Mouse (Mus musculus): ENCODE data around the gene Wipi2. TPM values are rescaled to one million over a fixed set of nuclear protein-coding genes. Genes with fewer than 3 reads are reported as not detected.

Wipi2 gene
- polyA plus RNA-seq, 1 experiment from 2014 or later = 33.6 TPM

DNA sequence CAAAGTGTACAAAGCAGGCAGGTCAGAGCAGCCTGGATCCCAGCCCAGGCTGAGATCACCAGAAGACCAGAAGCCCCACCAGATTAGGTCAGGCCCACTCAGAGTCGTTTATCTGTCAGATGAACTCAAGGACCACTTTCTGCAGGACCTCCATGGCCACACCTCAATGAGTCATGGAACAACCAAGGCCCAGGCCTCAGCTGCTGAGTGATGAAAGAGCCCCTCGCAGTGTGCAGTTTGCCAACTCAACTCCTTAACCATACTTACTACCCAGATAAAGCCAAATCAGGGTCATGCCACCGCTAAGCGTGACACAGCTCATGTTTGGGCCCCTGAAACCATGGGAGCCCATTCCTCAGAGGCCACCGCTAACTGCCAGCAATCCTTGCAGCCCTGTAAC, 80.2 kb downstream of the Wipi2 start:
- no peaks in the 10 kb centered on the region for H3K9me3 ChIP-seq (ENCODE audit: control insufficient read depth, low read length)
- no peak for ATAC-seq
- H3K27me3 ChIP-seq (replicated peaks; ENCODE audit: control insufficient read depth, insufficient read depth, low read length) = peaks cover under 1% of the 10 kb centered on the region; the same call in 1 of the 2 replicates
- no peak overlapping the region for H3K9ac ChIP-seq (ENCODE audit: low read depth, low read length)
- WGBS = 87% methylated on average over 5 of the region's 5 CpGs
- H3K27ac ChIP-seq (ENCODE audit: low read length) = no peak overlapping the region
- no peak overlapping the region for H3K4me3 ChIP-seq (ENCODE audit: low read length)
- peaks cover 2% of the 10 kb centered on the region; the same call in 1 of the 2 replicates for H3K4me1 ChIP-seq (ENCODE audit: control insufficient read depth, insufficient read depth, low read length)
- no peaks in the 10 kb centered on the region for H3K36me3 ChIP-seq (ENCODE audit: control insufficient read depth, insufficient read depth, low read length)
- H3K4me2 ChIP-seq (ENCODE audit: low read depth, low read length) = no peak overlapping the region

DNA sequence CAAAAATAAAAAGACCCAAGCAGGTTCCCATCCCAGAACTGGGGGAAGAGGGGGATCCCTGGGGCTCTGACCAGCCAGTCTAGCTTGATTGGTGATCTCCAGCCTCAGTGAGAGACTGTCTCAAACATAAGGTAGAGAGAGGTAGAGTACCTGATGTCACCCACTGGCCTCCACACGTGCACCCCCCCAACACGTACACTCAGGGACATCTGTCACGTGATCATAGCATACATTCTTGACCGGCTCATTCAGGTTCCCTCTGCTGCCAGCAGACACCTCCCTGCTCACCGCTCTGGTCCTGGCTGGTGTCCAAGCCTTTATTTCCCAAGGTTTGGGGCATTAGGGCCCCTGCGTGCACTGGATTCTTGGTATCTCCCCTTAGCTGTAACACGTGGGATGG, 81.9 kb downstream of the Wipi2 start:
- WGBS = 71% methylated on average over 7 of the region's 7 CpGs
- Histone ChIP-seq H3K9ac (ENCODE audit: low read depth, low read length) (no peak overlapping the region), H3K4me2 (ENCODE audit: low read depth, low read length) (no peak overlapping the region), H3K4me3 (ENCODE audit: low read length) (no peak overlapping the region), H3K9me3 (ENCODE audit: control insufficient read depth, low read length) (no peaks in the 10 kb centered on the region), H3K36me3 (ENCODE audit: control insufficient read depth, insufficient read depth, low read length) (no peaks in the 10 kb centered on the region), H3K27me3 (replicated peaks; ENCODE audit: control insufficient read depth, insufficient read depth, low read length) (no peaks in the 10 kb centered on the region), H3K4me1 (ENCODE audit: control insufficient read depth, insufficient read depth, low read length) (no peaks in the 10 kb centered on the region), H3K27ac (ENCODE audit: low read length) (no peak overlapping the region)
- no peak for ATAC-seq

DNA sequence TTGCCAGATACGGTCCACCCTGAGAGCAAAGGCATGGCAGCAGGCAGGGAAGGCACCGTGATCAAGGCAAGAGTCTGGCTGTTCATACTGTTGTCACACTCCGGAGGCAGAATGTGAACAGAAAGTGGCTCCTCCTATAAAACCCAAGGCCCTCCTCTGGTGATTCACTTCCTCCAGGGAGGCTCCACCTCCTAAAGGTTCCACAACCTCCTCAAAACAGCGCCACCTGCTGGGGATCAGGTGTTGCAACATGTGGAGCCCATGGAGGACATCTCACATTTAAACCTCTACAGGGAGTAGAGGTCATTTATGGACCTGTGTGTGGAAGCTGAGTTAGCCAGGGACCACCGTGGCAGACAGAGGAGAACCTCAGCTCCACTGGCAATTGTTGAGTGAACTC, 84.9 kb downstream of the Wipi2 start:
- WGBS = 82% methylated on average over 5 of the region's 5 CpGs
- no peak overlapping the region for H3K9ac ChIP-seq (ENCODE audit: low read depth, low read length)
- no peak overlapping the region for H3K27ac ChIP-seq (ENCODE audit: low read length)
- no peak overlapping the region for H3K4me2 ChIP-seq (ENCODE audit: low read depth, low read length)
- no peak overlapping the region for H3K4me3 ChIP-seq (ENCODE audit: low read length)
- ATAC-seq = no peak
- no peaks in the 10 kb centered on the region for H3K27me3 ChIP-seq (replicated peaks; ENCODE audit: control insufficient read depth, insufficient read depth, low read length)
- no peaks in the 10 kb centered on the region for H3K36me3 ChIP-seq (ENCODE audit: control insufficient read depth, insufficient read depth, low read length)
- H3K4me1 ChIP-seq (ENCODE audit: control insufficient read depth, insufficient read depth, low read length) = no peaks in the 10 kb centered on the region
- no peaks in the 10 kb centered on the region for H3K9me3 ChIP-seq (ENCODE audit: control insufficient read depth, low read length)

DNA sequence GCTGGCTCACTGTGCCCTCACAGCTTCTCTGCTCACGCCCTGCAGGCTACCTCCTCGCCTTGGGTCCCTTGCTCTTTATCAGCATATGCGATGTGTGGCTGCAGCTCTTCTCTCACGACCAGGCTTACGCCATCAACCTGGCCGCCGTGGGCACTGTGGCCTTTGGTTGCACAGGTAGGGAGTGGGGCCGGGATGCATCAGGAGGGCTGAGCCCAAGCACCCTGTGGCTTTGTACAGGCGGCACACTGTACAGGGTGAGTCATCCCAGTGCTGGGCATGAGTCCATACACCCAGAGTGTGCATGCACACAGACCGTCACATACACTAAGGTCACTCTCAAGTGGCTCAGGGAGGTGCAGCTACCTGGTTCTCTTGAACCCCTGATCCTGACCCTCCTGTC, 86.5 kb downstream of the Wipi2 start:
- no peaks in the 10 kb centered on the region for H3K9me3 ChIP-seq (ENCODE audit: control insufficient read depth, low read length)
- H3K27ac ChIP-seq (ENCODE audit: low read length) = no peak overlapping the region
- ATAC-seq = no peak
- H3K4me2 ChIP-seq (ENCODE audit: low read depth, low read length) = no peak overlapping the region
- H3K9ac ChIP-seq (ENCODE audit: low read depth, low read length) = no peak overlapping the region
- H3K4me1 ChIP-seq (ENCODE audit: control insufficient read depth, insufficient read depth, low read length) = no peaks in the 10 kb centered on the region
- no peak overlapping the region for H3K4me3 ChIP-seq (ENCODE audit: low read length)
- WGBS = 88% methylated on average over 10 of the region's 10 CpGs
- H3K27me3 ChIP-seq (replicated peaks; ENCODE audit: control insufficient read depth, insufficient read depth, low read length) = no peaks in the 10 kb centered on the region
- H3K36me3 ChIP-seq (ENCODE audit: control insufficient read depth, insufficient read depth, low read length) = no peaks in the 10 kb centered on the region

DNA sequence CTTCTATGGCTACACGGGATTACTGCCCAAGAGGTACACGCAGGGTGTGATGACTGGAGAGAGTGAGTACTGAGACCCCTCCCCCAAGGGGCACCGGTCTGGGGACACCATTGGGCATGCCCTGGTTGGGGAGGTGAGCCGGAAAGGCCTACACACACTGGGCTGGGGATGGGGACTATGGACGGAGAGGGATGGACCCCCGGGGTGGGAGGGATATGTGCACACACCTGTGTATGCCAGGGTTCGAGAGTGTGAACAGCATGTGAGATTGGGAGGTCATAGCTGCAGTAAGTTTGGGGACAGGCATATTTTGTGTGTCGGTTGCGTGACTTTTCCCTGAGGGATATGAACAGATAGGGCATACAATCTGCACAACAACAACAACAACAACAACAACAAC, 87.6 kb downstream of the Wipi2 start:
- H3K27me3 ChIP-seq (replicated peaks; ENCODE audit: control insufficient read depth, insufficient read depth, low read length) = no peaks in the 10 kb centered on the region
- no peak overlapping the region for H3K4me3 ChIP-seq (ENCODE audit: low read length)
- no peak overlapping the region for H3K27ac ChIP-seq (ENCODE audit: low read length)
- H3K36me3 ChIP-seq (ENCODE audit: control insufficient read depth, insufficient read depth, low read length) = no peaks in the 10 kb centered on the region
- no peaks in the 10 kb centered on the region for H3K4me1 ChIP-seq (ENCODE audit: control insufficient read depth, insufficient read depth, low read length)
- H3K9me3 ChIP-seq (ENCODE audit: control insufficient read depth, low read length) = no peaks in the 10 kb centered on the region
- no peak overlapping the region for H3K9ac ChIP-seq (ENCODE audit: low read depth, low read length)
- ATAC-seq = no peak
- 82% methylated on average over 9 of the region's 9 CpGs for WGBS
- H3K4me2 ChIP-seq (ENCODE audit: low read depth, low read length) = no peak overlapping the region

DNA sequence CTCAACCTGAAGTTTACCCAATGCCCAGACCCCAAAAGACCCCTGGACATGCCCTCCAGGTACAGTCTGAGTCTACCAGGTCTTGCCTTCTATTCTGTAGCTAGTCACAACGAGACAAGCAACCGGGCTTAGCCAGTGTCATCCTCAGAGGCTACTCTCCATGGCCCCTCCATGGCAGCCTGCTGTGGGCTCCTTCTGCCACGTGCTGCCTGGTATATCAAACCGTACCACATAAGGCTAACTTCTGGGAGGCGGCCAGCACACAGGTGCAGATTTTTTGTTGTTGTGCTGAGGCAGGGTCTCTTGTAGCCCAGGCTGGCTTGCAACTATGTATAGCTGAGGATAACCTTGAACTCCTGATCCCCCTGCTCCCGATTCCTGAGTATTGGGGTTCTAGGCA, 88.6 kb downstream of the Wipi2 start:
- Histone ChIP-seq H3K27ac (ENCODE audit: low read length) (no peak overlapping the region), H3K36me3 (ENCODE audit: control insufficient read depth, insufficient read depth, low read length) (no peaks in the 10 kb centered on the region), H3K4me3 (ENCODE audit: low read length) (no peak overlapping the region), H3K4me1 (ENCODE audit: control insufficient read depth, insufficient read depth, low read length) (no peaks in the 10 kb centered on the region), H3K27me3 (replicated peaks; ENCODE audit: control insufficient read depth, insufficient read depth, low read length) (no peaks in the 10 kb centered on the region), H3K9me3 (ENCODE audit: control insufficient read depth, low read length) (no peaks in the 10 kb centered on the region), H3K4me2 (ENCODE audit: low read depth, low read length) (no peak overlapping the region), H3K9ac (ENCODE audit: low read depth, low read length) (no peak overlapping the region)
- WGBS = 81% methylated on average over 6 of the region's 6 CpGs
- no peak for ATAC-seq

DNA sequence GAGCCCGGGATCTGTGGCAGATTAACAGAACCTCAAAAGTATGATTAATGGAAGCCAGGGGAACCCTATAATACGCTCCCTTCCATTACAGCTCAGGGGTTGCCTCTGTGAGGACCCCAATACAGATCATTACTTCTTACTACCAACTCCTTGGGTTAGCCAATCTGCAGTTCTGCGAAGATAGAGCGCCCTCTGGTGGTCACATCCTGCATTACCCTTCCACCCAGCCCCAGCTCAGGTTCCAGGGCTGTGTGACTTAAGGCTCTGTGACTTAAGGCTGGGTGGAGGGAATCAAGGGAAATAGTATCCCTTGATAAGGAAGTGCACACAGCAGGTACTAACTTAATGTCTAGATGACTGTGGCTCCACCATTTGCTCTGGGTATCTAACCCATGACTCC, 90.5 kb downstream of the Wipi2 start:
- no peak overlapping the region for H3K9ac ChIP-seq (ENCODE audit: low read depth, low read length)
- no peaks in the 10 kb centered on the region for H3K9me3 ChIP-seq (ENCODE audit: control insufficient read depth, low read length)
- 24% methylated on average over 4 of the region's 4 CpGs for whole genome bisulfite sequencing
- H3K4me1 ChIP-seq (ENCODE audit: control insufficient read depth, insufficient read depth, low read length) = no peaks in the 10 kb centered on the region
- no peaks in the 10 kb centered on the region for H3K36me3 ChIP-seq (ENCODE audit: control insufficient read depth, insufficient read depth, low read length)
- H3K27ac ChIP-seq (ENCODE audit: low read length) = no peak overlapping the region
- peak; percentile 48; the same call in 1 of the 2 replicates for ATAC-seq
- H3K4me3 ChIP-seq (ENCODE audit: low read length) = no peak overlapping the region
- no peaks in the 10 kb centered on the region for H3K27me3 ChIP-seq (replicated peaks; ENCODE audit: control insufficient read depth, insufficient read depth, low read length)
- no peak overlapping the region for H3K4me2 ChIP-seq (ENCODE audit: low read depth, low read length)

DNA sequence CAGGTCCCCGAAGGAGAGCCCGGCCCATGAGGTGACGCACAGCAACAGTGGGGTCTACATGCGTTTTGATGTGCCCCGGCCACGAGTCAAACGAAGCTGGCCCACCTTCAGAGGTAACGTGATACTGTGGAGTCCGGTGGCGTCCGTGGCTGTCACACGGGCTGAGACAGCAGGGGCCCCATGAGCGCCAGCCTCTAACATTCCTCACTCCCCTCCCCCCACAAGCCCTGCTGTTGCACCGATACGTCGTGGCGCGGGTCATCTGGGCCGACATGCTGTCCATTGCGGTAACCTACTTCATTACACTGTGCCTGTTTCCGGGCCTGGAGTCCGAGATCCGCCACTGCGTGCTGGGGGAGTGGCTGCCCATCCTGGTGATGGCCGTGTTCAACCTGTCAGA, 91.0 kb downstream of the Wipi2 start:
- ATAC-seq = peak; percentile 27; the same call in 1 of the 2 replicates
- Histone ChIP-seq H3K36me3 (ENCODE audit: control insufficient read depth, insufficient read depth, low read length) (no peaks in the 10 kb centered on the region), H3K4me2 (ENCODE audit: low read depth, low read length) (no peak overlapping the region), H3K4me1 (ENCODE audit: control insufficient read depth, insufficient read depth, low read length) (no peaks in the 10 kb centered on the region), H3K4me3 (ENCODE audit: low read length) (no peak overlapping the region), H3K9ac (ENCODE audit: low read depth, low read length) (no peak overlapping the region), H3K27ac (ENCODE audit: low read length) (no peak overlapping the region), H3K27me3 (replicated peaks; ENCODE audit: control insufficient read depth, insufficient read depth, low read length) (no peaks in the 10 kb centered on the region), H3K9me3 (ENCODE audit: control insufficient read depth, low read length) (no peaks in the 10 kb centered on the region)
- 66% methylated on average over 25 of the region's 25 CpGs for WGBS

DNA sequence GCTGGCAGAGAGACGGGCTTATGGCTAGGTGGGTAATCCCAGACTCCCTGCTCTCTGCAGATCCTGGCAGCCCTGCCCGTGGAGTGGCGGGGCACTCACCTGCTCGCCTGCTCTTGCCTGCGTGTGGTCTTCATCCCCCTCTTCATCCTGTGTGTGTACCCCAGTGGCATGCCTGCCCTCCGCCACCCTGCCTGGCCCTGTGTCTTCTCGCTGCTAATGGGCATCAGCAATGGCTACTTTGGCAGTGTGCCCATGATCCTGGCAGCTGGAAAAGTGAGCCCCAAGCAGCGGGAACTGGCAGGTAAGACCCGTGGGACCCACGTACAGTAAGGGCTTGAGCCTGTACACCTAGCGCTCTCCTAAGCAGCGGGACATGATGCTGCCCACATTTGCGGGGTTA, 92.4 kb downstream of the Wipi2 start:
- Histone ChIP-seq H3K4me1 (ENCODE audit: control insufficient read depth, insufficient read depth, low read length) (peaks cover 3% of the 10 kb centered on the region; the same call in 1 of the 2 replicates), H3K27me3 (replicated peaks; ENCODE audit: control insufficient read depth, insufficient read depth, low read length) (no peaks in the 10 kb centered on the region), H3K36me3 (ENCODE audit: control insufficient read depth, insufficient read depth, low read length) (no peaks in the 10 kb centered on the region), H3K27ac (ENCODE audit: low read length) (no peak overlapping the region), H3K4me3 (ENCODE audit: low read length) (no peak overlapping the region), H3K9ac (ENCODE audit: low read depth, low read length) (no peak overlapping the region), H3K4me2 (ENCODE audit: low read depth, low read length) (no peak overlapping the region), H3K9me3 (ENCODE audit: control insufficient read depth, low read length) (no peaks in the 10 kb centered on the region)
- 85% methylated on average over 13 of the region's 13 CpGs for WGBS
- no peak for ATAC-seq
